Mouse (Mus musculus): Measurements from ENCODE around the gene Fam78a.

Fam78a gene

GRCm38 (mm10) chr2:32068811-32069607 is 15.6 kb downstream of the Fam78a start:
- no peak for DNase-seq (ENCODE audit: low spot score)

- no peak for DNase-seq (ENCODE audit: low spot score)
Observed at GRCm38 (mm10) chr2:32066005-32066404, 18.7 kb downstream of the Fam78a start.

GRCm38 (mm10) chr2:32065371-32065791 is 19.3 kb downstream of the Fam78a start:
- DNase-seq (ENCODE audit: low spot score), result no peak

- DNase-seq (ENCODE audit: low spot score), result no peak
Observed at GRCm38 (mm10) chr2:32064913-32065312, 19.7 kb downstream of the Fam78a start.

- DNase-seq (ENCODE audit: low spot score), result no peak
Observed at GRCm38 (mm10) chr2:32063451-32064151, 21.1 kb downstream of the Fam78a start.

- no peak for DNase-seq (ENCODE audit: low spot score)
Observed at GRCm38 (mm10) chr2:32062626-32063410, 21.8 kb downstream of the Fam78a start.

- DNase-seq (ENCODE audit: low spot score), result no peak
Observed at GRCm38 (mm10) chr2:32061722-32062505, 22.7 kb downstream of the Fam78a start.

GRCm38 (mm10) chr2:32061189-32061588 is 23.5 kb downstream of the Fam78a start:
- no peak for DNase-seq (ENCODE audit: low spot score)

GRCm38 (mm10) chr2:32060228-32060805 is 24.3 kb downstream of the Fam78a start:
- DNase-seq (ENCODE audit: low spot score), result no peak

- no peak for DNase-seq (ENCODE audit: low spot score)
Observed at GRCm38 (mm10) chr2:32059613-32060012, 25.0 kb downstream of the Fam78a start.

- no peak for DNase-seq (ENCODE audit: low spot score)
Observed at GRCm38 (mm10) chr2:32058716-32059115, 25.9 kb downstream of the Fam78a start.

GRCm38 (mm10) chr2:32058241-32058640 is 26.4 kb downstream of the Fam78a start:
- no peak for DNase-seq (ENCODE audit: low spot score)

GRCm38 (mm10) chr2:32057794-32058193 is 26.9 kb downstream of the Fam78a start:
- DNase-seq (ENCODE audit: low spot score), result no peak

- DNase-seq (ENCODE audit: low spot score), result no peak
Observed at GRCm38 (mm10) chr2:32057360-32057759, 27.3 kb downstream of the Fam78a start.

- DNase-seq (ENCODE audit: low spot score), result no peak
Observed at GRCm38 (mm10) chr2:32056524-32056923, 28.1 kb downstream of the Fam78a start.

GRCm38 (mm10) chr2:32055357-32055965 is 29.2 kb downstream of the Fam78a start:
- no peak for DNase-seq (ENCODE audit: low spot score)

- no peak for DNase-seq (ENCODE audit: low spot score)
Observed at GRCm38 (mm10) chr2:32052418-32052817, 32.2 kb downstream of the Fam78a start.

GRCm38 (mm10) chr2:32051791-32052190 is 32.9 kb downstream of the Fam78a start:
- no peak for DNase-seq (ENCODE audit: low spot score)

- no peak for DNase-seq (ENCODE audit: low spot score)
Observed at GRCm38 (mm10) chr2:32047323-32047722, 37.3 kb downstream of the Fam78a start.

- no peak for DNase-seq (ENCODE audit: low spot score)
Observed at GRCm38 (mm10) chr2:32046009-32046408, 38.6 kb downstream of the Fam78a start.

GRCm38 (mm10) chr2:32045375-32045774 is 39.3 kb downstream of the Fam78a start:
- no peak for DNase-seq (ENCODE audit: low spot score)

Measured in left cerebral cortex, adult 11 months (tissue).